In genomic region chr12:73705097-73705690, GRCm38 (mm10) we compare ENCODE assay signal across 7 mouse cellular contexts.
DNase-seq lines count a peak whose midpoint lies in the region; ATAC-seq and TF ChIP-seq lines count a peak whose summit lies in the region.

No protein-coding gene starts in this region.

- H3K4me1 ChIP-seq in thymus, adult 2 months (replicated peaks; ENCODE audit: control insufficient read depth, insufficient read depth, low read length) = peaks cover 13% of the 10 kb centered on the region
- peaks cover 9% of the 10 kb centered on the region; the same call in 1 of the 2 replicates for H3K4me1 ChIP-seq in hindbrain, embryonic 13.5 days (replicated peaks)
- peaks cover 9% of the 10 kb centered on the region; the same call in 1 of the 2 replicates for H3K4me1 ChIP-seq in neural tube, embryonic 12.5 days

- no peak for TF ChIP-seq CTCF in thymus, adult 2 months (IDR thresholded peaks at IDR 0.05; ENCODE audit: borderline replicate concordance, control insufficient read depth, extremely low read depth, insufficient read depth, low read length, poor library complexity)

- peaks cover 9% of the 10 kb centered on the region for H3K36me3 ChIP-seq in thymus, adult 2 months (ENCODE audit: control insufficient read depth, insufficient read depth, low read length)
- no peaks in the 10 kb centered on the region for H3K36me3 ChIP-seq in hindbrain, embryonic 13.5 days
- no peaks in the 10 kb centered on the region for H3K36me3 ChIP-seq in neural tube, embryonic 12.5 days

- 76% methylated on average over 7 of the region's 7 CpGs for WGBS in thymus, adult 2 months
- 54% methylated on average over 7 of the region's 7 CpGs for WGBS in hindbrain, embryonic 13.5 days
- 48% methylated on average over 7 of the region's 7 CpGs for whole genome bisulfite sequencing in neural tube, embryonic 12.5 days

- H3K27ac ChIP-seq in thymus, adult 2 months (ENCODE audit: control insufficient read depth, insufficient read depth, low read length) = no peak overlapping the region
- no peak overlapping the region for H3K27ac ChIP-seq in hindbrain, embryonic 13.5 days
- H3K27ac ChIP-seq in neural tube, embryonic 12.5 days = no peak overlapping the region

- peak; percentile 54 for DNase-seq in thymus, adult 2 months
- DNase-seq in thymus, adult 18-20 months = no peak
- DNase-seq in adrenal gland, adult 2 months = peak; percentile 42
- DNase-seq in embryo, embryonic 11 days = peak; percentile 68
- peak; percentile 72 for DNase-seq in left cerebral cortex, postnatal 4 days

- H3K27me3 ChIP-seq in thymus, adult 2 months (ENCODE audit: control insufficient read depth, insufficient read depth, low read length) = no peaks in the 10 kb centered on the region
- peaks cover 13% of the 10 kb centered on the region for H3K27me3 ChIP-seq in hindbrain, embryonic 13.5 days
- H3K27me3 ChIP-seq in neural tube, embryonic 12.5 days (replicated peaks) = peaks cover 7% of the 10 kb centered on the region

- H3K4me3 ChIP-seq in thymus, adult 2 months (ENCODE audit: control insufficient read depth, insufficient read depth, low read length) = no peak overlapping the region
- no peak overlapping the region for H3K4me3 ChIP-seq in hindbrain, embryonic 13.5 days
- H3K4me3 ChIP-seq in neural tube, embryonic 12.5 days = no peak overlapping the region

- H3K9me3 ChIP-seq in hindbrain, embryonic 13.5 days = no peaks in the 10 kb centered on the region
- no peaks in the 10 kb centered on the region for H3K9me3 ChIP-seq in neural tube, embryonic 12.5 days

- H3K4me2 ChIP-seq in hindbrain, embryonic 13.5 days = no peak overlapping the region
- H3K4me2 ChIP-seq in neural tube, embryonic 12.5 days (replicated peaks) = no peak overlapping the region

- no peak overlapping the region for H3K9ac ChIP-seq in hindbrain, embryonic 13.5 days
- H3K9ac ChIP-seq in neural tube, embryonic 12.5 days = no peak overlapping the region

- intact Hi-C loops in left cerebral cortex, postnatal 4 days (cut with DNase I) = loop anchor here (5.0 to 10.0 kb wide), 4 partner anchors 202 to 587 kb away; partner anchors contain the start of gene Gm49321

- ATAC-seq in hindbrain, embryonic 13.5 days (ENCODE audit: low FRiP score) = peak; percentile 51
- 0 out of 2 replicates have a peak, but pooled peaks have one; percentile 57 for ATAC-seq in neural tube, embryonic 12.5 days (ENCODE audit: low FRiP score, low read depth)

- no peak for TF ChIP-seq POLR2A in thymus, adult 2 months (IDR thresholded peaks at IDR 0.05; ENCODE audit: control insufficient read depth, extremely low read depth, insufficient read depth, low read length, poor library complexity)

Comparison
In these comparisons a context has a peak if more than half of its experiments do, and no peak if none do; other contexts are left out.
1. DNase-seq: peak in thymus, adult 2 months (single experiment), adrenal gland, adult 2 months (single experiment), embryo, embryonic 11 days (single experiment) and left cerebral cortex, postnatal 4 days (single experiment); none in thymus, adult 18-20 months (0 of 2).